Mouse (Mus musculus) right cerebral cortex, postnatal 36 days (tissue): ENCODE measurements at regions not wholly inside any gene's neighbourhood (a gene's known extent, or its start where the extent isn't known, plus 50 kb on each side); places are given as distances from the start of the nearest gene placed in this dataset.

Experiments used
- DNase-seq, 2 experiments: peaks; one replicate each; pipeline ENCODE4 v3.0.0; 2022; ENCODE audit warnings: low spot score in 2 of 2, mixed read lengths in 1 of 2

- no peak for DNase-seq
These were observed 266.0 kb upstream of the Map3k7 start for GRCm38 (mm10) chr4:31697769-31698505.

DNA sequence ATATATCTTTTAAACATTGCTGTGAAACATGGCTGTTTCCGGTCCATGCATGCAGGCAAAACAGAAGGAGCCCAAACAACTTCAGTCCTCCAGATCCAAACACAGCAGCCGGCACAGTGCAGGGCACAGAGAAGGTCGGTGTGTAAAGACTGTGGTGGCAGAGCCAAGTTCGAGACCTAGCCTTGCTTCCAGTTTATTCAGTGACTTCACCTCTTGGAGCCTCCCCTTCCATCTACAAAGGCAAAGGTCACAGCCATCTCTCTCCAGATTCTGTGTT, 265.5 kb upstream of the Map3k7 start:
- no peak for DNase-seq

DNA sequence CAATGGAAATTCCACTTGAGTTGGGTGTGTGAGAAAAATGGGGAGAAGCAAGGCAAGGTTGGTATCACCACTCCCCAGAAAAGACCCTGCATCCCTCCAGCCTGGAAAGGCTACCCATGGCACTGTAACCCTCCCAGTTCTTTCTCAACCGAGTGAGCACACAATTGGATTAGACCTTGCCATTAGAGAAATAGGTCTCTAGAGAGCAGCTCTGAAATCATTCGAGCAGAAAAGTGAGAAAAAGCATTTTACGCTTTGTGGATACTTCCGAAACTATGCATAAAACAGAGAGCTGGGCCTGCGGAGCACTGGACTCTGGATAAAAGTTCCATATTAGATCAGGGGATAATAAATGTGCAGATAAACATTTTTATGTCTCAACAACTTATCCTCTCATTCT, 264.6 kb upstream of the Map3k7 start:
- DNase-seq = no peak

- no peak for DNase-seq
These were observed 249.7 kb upstream of the Map3k7 start for GRCm38 (mm10) chr4:31714054-31714651.

- no peak for DNase-seq
These were observed 240.4 kb upstream of the Map3k7 start for GRCm38 (mm10) chr4:31723501-31723900.

- no peak for DNase-seq
These were observed 239.5 kb upstream of the Map3k7 start for GRCm38 (mm10) chr4:31724400-31724799.

GRCm38 (mm10) chr4:31727498-31728148, 236.3 kb upstream of the Map3k7 start:
- DNase-seq = no peak

- no peak for DNase-seq
These were observed 235.8 kb upstream of the Map3k7 start for GRCm38 (mm10) chr4:31728149-31728516.

DNA sequence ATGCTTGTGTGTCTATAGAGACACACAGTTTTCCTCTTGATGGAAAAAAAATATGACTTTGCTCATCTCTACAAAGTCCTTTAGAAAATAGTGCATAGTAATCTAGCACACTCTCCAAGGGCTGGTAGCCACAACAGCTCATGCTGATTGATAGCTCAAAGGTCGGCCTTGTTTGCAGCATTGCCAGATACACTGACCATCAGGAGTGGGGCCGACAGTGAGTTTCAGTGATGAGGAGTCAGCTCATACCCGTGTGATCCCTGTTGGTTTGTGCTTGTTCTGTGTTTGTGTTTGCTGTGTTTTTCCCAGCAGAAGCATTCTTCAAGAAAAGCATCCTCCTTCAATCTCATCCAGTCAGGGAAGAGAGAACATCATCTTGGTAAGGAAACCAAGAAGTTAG, 220.1 kb upstream of the Map3k7 start:
- DNase-seq = no peak

DNA sequence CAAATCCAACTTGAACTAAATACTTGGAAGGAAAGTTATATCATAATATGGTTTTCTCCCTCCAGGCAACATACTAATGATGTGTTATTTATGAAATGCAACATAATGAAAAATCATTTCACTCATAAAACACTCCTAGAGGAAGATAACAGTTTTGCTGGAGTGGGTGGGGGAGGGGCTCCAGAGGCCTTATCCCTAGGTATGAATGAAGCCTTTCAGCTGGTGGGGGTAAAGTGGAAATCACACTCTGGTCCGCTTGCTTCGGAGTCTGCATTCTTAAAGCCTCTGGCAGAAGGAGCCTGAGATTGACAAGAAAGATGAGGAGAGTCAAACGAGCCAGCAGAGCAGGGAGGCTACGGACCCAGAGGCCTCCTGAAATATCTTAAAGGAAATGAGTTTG, 219.5 kb upstream of the Map3k7 start:
- no peak for DNase-seq

- DNase-seq = no peak
These were observed 210.1 kb upstream of the Map3k7 start for GRCm38 (mm10) chr4:31753677-31754312.

DNA sequence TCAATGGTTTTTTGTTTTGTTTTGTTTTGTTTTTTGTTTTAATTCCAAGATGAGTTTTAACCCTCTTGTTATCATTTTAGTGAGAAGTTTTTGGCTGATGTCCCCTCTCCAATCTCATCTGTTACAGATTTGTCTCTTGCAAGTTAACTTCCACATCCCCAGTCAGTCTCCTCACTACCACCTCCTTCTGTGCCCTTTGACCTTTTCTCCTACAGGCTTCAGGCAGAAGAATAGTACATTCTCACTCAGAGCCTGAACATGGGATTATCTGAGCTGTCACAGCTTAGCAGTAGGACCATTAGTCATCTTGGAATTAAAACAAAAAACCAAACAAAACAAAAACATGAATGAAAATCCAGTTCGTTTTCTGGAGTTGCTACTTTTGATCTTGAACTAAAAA, 206.8 kb upstream of the Map3k7 start:
- no peak for DNase-seq

- no peak for DNase-seq
These were observed 203.8 kb upstream of the Map3k7 start for GRCm38 (mm10) chr4:31760116-31760515.

- DNase-seq = no peak
These were observed 201.7 kb upstream of the Map3k7 start for GRCm38 (mm10) chr4:31762199-31762598.

DNA sequence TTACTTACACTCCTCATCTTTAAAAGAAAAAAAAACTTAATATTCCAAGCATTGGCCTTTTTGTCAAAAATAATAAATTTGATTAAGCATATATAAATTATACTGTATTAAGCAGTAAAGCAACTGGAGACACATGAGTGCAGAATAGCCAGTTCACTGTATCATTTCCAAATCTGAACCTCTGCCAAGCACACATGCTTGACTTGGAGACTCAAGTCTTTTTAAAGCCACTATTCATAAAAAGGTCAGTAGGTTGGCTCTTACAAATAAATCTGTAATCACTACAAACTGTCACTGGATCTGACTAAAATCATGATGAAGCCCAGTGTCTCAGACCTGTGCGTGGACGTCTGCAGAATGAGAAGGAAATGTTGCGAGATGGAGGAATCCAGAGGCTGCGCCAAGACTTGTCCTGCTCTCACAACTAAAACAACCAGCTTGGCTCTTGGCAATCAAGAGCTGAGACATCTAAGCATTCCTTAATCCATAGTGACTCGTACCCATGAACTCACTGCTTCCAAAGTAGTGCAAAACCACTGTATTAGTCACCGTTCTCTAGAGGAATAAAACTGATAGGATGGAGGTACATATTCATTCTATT, 195.8 kb upstream of the Map3k7 start:
- DNase-seq = no peak

DNA sequence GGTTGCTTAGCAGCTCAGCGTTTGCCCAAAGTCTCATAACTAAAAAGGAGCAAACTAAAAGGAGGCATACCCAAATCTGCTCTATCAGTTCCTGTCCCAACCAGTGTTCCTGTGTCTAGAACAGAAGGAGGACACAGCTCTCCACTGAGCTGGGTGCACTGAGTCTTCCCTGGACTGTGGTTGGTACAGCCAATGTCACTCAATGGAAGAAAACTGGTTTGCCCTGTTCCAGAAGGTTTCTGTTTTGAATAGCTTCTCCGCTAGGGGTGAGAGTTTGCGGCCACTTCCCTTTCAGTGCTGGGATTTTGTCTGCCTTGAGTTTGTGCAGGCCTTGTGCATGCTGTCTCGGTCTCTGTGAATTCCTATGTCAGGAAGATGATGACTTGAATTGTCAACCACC, 194.6 kb upstream of the Map3k7 start:
- no peak for DNase-seq

- no peak for DNase-seq
These were observed 177.6 kb upstream of the Map3k7 start for GRCm38 (mm10) chr4:31786284-31786683.

DNA sequence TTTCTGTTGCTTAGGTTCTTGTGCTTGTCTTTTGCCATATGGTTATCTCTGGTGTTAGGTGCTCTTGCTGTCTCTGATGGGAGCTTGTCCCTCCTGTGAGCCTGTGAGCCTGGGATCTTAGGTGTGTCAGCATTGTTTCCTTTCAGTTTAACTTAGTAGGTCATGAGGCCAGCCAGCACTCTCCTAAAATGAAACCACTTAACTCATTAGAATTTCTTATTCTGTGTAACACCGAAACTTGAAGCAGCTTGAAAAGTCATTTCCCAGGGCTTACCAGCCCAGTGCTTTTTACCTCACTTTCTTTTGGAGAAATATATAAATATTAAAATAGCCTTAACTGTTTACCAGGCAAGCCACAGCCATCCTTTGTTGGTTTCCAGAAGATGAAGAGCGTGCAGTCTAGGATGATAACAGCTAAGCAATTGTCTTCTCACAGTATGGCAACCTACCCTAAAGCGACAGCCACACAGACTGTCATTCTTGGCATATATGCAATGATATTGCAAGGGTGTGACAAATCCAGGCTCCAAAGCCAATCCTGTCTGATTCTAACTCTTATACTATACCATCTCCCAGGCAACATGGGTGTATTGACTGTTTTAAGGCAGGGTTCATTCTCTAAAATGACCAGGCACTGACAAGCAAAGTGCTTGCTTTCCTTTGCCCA, 146.2 kb upstream of the Map3k7 start:
- no peak for DNase-seq

GRCm38 (mm10) chr4:31819521-31820259, 144.2 kb upstream of the Map3k7 start:
- peak; percentile 7 to 17 for DNase-seq

- no peak for DNase-seq
These were observed 140.1 kb upstream of the Map3k7 start for GRCm38 (mm10) chr4:31823574-31824348.
